Mouse (Mus musculus) ES-CJ7 (cell line): Measurements from ENCODE around the gene Pitpnm2.

Experiments used
- DNase-seq: peaks from one replicate; pipeline ENCODE4 v3.0.0; 2011; ENCODE audit warnings: low read depth, low spot score

The Pitpnm2 gene

DNA sequence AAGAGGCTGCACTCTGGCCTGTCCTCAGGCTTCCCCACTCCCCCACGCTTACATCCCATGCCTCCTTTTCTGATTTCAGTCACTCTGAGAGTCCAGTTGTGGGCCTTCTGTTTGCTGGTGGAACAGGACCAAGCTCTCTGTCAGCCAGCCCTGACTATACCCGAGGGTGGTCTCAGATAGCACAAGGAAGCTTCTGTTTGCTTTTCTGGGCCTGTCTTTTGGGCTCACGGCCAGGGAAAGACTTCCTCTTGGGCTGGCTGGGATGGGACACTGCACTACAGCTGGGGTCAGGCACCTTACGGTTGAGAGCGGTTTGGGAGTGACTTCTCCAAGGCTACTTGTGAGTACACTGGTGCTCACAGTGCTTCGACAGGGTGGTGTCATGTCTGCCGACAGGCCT is 111.5 kb downstream of the Pitpnm2 start:
- no peak for DNase-seq

DNA sequence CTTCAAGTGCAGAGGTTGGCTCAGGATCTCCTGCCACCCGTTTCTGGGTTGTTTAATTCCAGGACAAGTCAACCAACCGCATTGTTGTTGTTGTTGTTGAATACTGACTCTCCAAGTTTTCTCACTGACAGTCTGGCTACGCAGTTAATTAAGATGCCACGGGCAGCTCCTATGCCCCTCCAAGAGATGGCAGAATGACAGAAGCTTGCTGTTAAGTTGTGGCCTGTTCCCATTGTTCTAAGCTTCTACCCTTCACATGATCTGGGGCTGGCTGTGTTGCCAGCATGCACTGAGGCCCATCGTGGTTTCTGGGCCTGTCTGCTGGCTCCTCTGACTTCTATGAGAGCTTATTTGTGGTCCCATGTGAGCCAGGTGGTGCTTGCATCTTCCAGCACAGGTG is 115.3 kb downstream of the Pitpnm2 start:
- DNase-seq, result no peak

DNA sequence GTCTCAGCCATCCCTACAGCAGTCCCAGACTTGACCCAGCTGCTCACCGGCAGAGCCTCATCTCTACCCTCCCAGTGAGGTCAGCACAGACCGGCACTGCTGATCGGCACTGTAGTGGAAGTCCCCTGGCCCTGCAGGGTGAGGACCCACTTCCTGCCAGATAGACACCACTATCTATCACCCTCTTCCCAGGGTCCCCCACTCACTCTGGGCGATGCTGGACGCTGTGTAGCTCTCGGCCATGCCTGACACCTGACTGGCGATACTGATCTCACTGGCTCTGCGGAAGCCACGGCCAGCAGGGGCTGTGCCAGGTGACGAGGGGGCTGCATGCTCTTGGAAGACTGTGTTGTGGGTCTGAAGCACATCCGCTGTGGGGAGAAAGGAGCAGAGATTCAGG is 124.5 kb downstream of the Pitpnm2 start:
- DNase-seq, result no peak

DNA sequence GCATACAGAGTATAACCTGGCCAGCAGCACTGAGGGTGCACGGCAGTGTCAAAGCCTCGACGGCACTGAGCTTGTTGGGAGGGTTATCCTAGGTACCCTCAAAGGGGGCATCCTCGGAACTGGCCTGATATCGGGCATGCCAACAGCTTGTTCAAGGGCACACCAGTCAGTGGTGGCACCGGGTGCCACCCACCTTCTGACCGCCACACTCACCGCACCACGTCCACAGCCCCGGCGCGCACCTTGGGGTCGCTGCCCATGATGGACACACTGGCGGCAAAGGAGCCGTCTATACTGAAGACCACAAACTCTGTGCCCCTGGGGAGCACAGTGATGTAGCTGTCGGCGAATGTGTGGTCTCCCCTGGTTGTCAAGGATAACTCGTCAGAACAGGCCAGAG is 127.2 kb downstream of the Pitpnm2 start:
- DNase-seq, result no peak

DNA sequence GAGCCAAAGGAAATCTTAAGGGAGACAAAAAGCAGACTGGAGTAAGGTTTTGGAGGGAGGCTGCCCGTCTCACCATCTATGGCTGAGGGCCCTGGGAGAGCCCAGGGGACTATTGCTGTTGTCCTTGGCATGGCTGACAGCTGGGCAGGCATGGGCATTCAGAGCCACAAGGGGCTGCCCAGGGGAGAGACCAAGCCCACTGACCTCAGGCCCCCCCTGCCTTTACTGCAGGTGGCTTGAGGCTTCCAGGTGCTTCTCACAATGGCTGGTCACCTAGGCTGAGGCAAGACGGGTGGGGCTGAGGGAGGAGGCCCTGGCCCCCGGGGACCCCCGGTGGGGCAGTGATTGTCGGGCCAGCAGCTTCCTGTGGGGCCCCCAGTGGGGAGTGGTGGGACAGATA is 130.4 kb downstream of the Pitpnm2 start:
- DNase-seq, result no peak

DNA sequence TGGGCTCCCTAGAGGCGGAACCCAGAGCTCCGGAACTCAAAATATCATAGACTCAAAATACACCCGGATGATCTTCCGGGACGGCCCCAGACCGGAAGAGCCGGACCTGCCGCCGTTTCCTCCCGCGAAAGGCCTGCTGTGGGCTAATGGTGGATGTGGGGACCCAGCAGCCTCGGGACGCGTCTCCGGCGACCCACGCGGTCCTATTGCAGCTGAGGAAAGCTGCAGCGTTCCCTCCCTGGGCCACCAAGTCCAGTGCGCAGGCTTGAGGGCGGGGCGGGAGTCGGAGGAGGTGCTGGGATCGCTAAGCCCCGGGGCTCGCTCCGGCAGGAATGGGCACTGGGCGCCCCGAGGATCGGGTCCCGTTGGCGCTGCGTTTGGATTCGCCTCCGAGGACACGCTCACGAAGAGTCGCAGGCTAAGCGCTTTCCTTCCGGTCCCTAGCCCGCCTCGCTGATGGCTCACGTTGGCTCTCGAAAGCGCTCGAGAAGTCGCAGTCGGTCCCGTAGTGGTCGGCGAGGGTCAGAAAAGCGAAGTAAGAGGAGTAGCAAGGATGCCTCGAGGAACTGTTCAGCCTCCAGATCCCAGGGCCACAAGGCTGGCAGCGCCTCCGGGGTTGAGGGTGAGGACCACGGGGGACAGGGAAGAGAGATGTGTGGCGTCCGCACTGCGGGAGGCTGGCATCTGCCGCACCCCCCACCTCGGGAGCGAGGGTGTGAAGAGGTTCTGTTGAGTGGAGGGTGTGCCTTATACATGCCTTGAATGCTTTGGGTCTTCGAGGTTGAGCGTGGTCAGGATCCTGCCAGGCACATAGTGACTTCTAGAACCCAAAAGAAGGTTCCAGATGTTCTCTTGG is 133.3 kb downstream of the Pitpnm2 start, which contains the start of gene Arl6ip4:
Gene Arl6ip4 (plus strand): TSS at position 100 of the 856 bp plus-strand sequence.
- DNase-seq, result peak; percentile 79

DNA sequence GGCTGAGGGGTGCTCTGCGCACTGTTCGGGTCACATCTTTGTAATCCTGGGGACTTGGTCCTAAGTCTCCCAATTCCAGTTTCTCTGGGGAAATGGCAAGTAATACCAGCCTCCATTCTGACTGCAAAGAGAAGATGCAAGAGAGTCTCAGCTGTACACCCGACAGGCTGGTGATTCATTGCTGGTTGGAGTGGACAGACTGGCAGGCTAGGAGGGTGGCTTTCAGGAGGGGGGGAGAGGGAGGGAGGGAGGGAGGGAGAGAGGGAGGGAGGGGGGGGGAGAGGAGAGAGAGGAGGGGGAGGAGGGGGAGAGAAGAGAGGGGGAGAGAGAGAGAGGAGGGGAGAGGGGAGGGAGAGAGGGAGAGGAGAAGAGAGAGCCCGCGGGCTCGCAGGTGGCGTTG is 134.0 kb downstream of the Pitpnm2 start:
- DNase-seq, result no peak

DNA sequence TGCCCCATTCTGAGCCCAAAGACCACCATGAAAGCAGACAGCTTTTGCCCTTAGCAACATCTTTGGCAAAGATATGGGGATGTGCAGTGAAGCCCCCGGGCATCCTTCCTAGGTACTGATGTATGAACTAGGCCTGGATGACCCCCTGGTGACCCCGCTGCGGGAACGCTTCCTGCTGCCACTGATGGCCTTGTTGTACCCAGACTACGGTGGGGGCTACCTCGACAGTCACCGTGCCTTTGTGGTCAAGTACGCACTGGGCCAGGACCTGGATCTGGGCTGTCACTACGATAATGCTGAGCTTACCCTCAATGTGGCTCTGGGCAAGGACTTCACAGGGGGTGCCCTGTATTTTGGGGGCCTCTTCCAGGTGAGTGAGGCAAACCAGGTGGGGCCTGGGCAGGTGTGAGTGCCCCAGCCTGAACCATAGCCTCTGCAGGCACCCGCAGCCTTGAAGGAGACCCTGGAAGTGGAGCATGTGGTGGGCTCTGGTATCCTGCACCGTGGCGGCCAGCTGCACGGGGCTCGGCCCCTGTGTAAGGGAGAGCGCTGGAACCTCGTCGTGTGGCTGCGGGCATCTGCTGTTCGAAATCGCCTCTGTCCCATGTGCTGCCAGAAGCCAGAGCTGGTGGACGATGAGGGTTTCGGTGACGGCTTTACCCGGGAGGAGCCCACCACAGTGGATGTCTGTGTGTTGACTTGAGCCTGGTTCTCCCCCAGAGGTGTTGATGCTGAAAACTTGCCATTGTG is 135.1 kb downstream of the Pitpnm2 start:
- no peak for DNase-seq

DNA sequence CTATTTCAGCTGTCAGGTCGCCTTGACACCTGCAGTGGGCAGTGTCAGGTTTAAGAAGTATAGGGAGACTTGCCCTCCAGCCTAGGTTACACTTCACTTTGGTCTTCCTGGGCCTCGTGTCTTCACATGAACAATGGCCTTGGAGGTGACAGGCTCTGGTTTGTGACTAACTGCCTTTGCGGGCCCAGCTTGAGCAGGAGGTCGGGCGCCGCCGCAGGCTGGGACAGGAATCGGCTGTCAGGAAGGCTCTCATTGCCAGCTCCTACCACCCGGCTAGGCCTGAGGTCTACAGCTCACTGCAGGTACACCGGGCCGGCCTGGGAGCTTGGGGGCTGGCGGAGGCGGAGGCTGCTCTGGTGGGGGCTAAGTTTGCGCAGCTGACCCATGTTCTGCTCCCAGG is 136.5 kb downstream of the Pitpnm2 start:
- peak; percentile 57 for DNase-seq

DNA sequence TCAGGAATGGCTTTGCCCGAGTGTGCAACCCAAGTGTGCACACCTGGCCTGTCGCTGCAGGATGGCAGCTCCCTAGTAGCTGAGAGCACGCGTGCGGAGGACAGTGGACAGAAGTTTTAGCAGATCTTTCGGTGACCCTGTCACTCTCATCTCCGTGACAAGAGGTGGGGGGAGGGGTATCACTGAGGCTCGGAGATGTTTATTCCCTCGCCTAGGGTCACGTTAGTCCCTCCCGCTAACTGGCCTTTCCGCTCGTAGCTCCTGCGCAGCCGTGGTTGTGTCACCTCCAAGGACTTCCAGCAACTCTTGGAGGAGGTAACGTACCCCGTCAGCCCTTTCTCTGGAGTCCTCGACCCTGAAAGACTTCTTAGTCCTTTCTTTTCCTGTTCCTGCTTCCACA is 137.0 kb downstream of the Pitpnm2 start:
- DNase-seq, result no peak

DNA sequence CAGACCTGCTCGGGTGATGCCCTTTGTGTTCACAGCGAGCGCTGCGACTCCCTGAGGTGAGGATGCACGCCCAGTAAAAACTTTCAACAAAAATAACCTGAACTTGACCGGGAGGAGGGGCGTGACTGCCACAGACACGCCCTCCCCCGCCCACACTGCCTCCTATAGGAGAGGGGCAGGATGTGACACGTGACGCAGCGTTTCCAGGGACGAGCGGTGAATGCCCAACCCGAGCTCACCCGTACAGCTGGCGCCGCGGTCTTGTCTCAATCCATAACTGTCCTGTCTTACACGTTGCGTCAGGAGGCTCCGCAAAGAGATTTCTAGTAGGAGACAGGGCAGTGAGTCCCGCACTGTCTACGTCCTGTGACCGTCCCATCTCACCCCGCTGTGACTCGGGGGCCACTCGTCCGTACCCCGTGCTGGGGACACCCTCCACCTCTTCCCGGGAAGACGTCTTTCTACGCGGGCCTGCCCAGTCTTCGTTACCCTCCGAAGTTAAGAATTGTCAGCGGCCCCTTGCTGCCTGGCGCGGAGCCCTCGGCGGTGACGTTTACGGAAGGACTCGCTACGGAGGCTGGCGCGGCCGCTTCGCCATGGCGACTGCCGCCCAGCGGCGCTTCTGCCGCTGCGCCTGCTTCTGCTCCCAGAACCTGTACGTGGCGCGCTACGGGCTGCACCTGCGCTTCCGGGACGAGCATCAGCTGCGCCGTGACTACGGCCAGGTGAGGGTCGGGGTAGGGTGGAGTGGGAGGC is 137.6 kb downstream of the Pitpnm2 start, which contains the start of gene Ogfod2:
Gene Ogfod2 (plus strand): TSS at position 556 of the 756 bp plus-strand sequence.
- DNase-seq, result peak; percentile 92

DNA sequence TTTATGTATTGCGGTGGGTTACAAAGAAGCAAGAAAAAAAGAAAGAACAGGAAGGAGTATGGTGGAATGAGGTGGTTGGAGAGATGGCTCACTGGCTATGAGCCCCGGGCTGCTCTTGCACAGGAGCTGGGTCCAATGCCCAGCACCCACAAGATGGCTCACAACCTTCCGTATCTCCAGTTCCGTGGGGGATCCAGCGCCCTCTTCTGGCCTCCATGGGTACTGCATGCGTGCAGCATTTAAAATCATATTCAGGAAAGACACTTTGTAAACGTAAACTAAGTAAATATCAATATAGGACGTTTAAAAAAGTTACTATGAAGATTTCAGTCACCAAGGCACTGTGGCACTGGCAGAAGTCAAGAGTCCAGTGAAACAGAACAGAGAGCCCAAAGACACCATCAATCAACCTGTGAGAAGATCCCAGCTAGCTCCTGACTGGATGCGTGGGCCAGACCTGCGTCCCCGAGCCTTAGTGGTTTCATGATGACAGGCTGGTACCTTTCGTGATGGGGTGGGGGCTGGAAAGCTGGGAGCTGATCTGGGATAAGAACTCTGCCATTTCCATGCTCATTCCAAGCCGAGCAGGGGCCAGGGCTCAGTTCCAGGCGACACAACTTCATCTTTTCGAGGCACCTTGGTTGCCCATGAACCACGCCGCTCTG is 138.4 kb downstream of the Pitpnm2 start:
- DNase-seq, result no peak

DNA sequence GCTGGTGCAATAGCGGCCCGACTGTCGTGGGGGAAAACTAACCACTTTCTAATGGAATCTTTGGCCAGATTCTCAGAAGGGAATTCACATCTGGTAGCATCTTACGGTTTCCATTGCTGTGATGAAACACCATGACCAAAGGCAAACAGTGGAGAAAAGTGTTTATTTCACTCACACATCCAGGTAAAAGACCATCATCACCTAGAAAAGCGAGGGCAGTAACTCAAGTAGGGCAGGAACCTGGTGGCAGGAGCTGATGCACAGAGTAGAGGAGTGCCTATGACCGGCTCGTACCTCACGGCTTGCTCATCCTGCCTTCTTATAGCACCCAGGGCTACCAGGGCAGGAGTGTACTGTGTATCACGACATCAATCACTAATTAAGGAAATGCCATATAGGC is 146.0 kb downstream of the Pitpnm2 start:
- DNase-seq, result no peak

DNA sequence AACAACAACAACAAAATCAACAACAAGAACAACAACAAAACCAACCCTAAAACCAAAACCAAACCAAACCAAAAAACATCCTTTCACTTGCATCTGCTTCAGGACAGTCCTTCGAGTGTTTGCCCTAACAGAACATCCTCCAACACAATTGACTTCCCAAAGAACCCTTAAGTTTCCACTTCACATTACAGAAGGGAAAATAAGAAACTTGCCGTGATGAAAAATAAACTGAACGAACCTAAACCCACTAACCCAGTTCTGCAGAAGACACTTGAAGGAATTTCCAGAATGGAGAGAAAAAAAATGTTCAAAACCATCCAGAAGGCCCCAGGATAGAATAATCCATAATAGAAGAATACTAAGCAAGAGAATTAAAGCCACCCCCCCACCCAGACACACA is 146.5 kb downstream of the Pitpnm2 start:
- no peak for DNase-seq

DNA sequence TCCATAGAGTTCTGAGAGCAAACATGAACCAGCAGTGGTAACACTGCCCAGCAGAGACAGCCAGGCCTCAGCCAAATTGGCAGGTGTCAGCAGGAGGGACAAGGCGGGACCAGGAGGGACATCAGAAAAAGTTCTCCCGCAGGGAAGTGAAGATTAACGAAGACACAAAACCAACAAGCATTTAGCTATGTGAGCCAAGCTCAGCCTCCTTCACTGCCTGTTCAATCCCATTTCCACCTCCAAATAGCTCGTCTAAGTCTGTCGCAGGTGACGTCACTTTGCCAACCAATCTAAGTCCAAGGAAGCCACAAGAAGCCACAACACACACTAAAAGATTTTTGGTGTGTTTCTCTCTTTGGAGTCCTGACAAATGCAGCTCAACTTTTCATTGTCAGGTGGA is 147.2 kb downstream of the Pitpnm2 start:
- DNase-seq, result no peak

DNA sequence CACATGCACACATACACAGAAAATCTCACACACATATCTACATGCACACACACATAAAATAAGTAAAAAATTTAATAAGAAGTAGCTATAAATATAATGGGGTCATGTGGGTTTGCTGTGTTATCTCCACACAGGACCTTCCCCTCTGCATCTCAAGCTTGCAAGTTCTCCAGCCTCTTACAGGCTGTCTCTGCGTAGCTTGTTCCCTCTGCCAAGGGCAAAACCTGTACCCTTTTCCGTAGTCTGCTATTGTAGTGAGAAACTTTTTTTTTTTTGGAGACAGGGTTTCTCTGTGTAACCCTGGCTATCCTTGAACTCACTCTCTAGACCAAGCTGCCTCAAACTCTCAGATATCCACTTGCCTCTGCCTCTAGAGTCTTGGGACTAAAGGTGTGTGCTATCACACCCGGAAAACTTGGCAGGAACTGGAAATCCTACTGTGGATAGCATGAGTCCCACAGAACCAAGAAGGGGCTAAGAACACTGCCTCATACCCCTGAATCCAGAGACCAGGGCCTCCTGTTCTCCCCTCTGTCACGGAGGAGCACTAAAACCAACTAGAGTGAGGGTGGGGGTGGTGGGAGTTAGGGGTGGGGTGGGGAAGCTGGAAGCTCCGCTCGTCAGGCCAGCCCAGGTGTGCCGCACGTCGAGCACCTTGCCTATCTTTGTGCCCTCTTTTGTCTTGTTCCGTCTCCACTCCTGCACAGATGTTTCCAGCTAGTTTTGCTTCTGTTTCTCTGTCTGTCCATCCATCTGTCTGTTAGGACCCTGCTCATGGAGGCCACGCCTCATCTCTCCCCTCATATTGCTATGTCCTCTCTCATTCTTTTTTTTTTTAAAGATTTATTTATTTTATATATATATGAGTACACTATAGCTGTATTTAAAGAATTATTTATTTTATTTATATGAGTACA is 149.2 kb downstream of the Pitpnm2 start:
- no peak for DNase-seq

DNA sequence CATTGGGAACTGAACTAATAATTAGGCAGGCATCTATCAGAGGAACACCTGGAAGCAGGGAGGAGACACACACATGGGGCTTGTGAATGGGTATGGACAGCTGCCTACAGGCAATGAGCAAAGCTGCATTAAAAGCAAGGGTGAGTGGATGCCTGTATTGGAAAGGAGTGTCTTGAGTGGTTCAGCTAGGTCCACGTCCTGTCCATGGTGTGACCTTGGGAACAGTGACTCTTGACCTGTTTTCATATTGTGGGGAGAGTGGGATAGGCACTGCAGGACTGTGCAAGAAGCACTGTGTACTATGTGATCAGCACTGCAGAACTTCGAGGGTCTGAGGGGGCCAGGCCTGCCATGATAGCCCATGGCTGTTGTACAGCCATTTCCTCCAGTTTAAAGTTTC is 150.6 kb downstream of the Pitpnm2 start:
- no peak for DNase-seq

DNA sequence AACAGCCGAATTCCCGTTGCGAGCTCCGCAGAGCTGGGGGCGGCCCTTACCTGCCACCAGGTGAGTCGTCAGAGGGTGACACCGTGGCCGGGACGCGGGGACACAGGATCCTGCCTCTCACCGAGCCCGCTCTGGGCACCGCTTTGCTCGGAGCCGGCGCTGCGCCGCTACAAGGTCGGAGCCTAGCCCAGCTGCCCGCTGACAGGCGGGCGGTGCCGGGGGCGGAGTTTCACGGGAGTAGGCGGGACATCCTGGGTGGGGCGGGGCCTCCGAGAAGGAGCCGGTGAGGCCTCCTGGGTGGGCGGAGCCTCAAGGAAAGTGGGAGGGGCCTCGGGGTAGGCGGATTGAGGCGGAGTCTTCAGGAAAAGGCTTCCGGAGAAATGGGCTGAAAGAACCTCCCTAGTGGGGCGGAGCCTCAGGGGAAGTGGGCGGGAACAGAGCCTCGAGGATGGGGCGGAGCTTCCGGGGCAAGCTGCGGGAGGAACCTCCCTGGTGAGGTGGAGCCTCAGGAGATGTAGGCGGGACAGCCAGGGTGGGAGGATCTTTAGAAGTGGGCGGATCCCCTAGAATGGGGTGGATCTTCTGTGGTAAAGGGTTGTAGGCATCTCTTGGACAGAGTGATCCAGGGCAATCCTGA is 153.8 kb downstream of the Pitpnm2 start, which contains the start of gene Abcb9:
Gene Abcb9 (minus strand): TSS at position 203 of the 637 bp plus-strand sequence.
- DNase-seq, result peak; percentile 98

DNA sequence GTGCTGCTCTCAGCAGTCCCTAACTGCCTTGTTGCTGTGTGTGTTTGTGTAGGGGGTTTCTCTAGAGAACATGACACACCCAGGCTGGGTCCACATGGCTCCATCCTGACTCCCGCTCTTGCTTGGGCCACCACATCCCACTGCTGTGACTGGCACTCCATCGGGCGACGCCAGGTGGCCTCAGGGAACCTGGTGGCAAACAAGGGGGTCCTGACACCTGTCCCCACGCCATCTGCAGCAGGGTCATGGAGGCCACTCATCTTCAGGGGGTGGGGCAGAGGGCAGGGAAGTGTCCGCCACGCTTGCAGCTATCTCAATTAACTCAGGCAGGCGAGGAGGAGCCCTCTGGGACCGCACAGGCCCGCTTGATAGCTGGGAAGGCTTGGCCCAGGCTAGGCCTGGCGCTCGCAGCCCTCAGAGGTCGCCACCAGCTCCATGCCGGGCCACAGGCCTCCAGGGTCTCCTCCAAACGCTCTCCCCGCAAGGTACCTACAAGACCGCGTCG is 154.4 kb downstream of the Pitpnm2 start:
- no peak for DNase-seq
